Mouse (Mus musculus) left cerebral cortex, adult 11 months (tissue): Measurements from ENCODE around the gene Tbx3.

Experiments used
- DNase-seq: peaks from one replicate; pipeline ENCODE4 v3.0.0; 2022; ENCODE audit warnings: low spot score

Gene Tbx3

DNA sequence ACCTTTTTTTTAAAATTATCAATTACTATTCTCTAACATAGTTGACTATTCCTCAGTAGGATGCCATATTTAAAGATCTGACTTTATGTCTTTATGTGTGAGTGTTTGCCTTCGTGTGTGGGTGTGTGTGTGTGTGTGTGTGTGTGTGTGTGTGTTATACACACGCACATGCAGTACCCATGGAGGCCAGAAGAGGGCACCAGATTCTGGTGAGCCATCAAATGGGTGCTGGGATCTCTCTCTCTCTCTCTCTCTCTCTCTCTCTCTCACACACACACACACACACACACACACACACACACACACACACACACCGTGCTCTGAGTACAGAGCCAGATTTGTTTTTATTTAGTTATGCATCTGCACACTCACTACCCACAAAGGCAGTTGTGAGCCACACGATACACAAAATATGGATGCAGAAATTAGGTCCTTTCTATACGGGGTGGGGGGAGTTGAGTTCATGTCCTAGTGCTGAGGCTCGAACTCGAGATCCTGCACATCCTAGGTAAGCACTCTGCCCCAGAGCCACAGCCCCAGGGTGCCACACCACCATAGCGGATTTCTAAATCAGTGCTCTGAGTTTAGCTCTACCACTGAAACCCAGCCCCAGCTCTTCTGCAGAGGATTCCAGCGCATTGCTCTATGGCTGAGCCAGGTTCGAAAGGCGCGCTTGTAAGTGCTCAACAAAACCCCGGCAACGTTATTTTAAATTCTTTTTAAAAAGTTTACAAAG is 38.5 kb downstream of the Tbx3 start:
- DNase-seq = no peak

DNA sequence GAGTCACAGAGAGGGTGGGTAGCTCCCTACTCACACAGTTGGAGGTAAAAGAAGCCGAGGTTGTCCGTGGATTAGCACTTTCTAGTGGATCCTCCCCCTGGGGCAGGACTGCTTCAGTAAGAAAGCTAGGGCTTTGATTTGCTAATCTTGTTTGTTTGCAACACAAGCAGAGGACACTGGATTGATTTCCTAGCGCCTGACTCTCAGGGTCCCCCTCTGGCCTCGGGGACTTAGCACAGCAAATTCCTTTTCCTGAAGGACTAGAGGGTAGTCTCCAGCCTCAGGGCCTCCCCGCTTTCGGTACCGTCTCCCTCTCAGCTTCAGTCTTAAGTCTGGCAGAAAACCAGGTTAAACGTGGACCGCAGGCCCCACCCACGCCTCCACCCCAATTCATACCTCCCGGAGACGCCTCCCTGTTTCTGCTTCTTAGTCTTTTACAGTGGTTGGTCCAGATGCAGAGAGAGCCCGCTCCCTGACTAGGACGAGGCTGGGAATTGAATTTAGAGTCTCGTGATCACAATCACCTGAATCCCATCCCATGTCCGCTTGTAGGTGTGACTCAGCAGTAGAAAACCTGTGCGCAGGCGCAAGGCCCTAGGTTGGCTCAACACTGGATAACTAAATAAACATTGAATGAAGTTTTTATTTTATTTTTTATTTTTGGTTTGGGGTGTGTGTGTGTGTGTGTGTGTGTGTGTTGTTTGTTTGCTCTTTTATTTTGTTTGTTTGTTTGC is 39.5 kb downstream of the Tbx3 start:
- no peak for DNase-seq

DNA sequence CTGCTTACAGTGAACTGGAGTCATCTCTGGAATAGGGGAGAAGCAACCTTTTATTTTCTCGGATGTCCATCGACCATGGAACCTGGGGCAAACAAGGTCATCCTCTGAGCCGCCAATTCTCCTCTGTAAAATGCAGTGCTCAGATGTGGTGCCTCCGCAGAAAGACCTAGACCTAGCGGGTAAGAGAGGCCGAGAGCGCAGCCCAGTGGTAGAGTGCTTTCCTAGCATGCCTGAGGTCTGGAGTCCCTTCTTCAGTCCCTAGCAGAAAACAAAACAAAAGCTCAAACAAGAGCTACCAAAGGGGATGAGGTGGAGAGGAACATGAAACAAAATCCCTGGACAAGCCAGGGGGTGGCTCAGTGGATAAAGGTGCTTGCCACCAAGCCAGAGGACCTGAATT is 40.3 kb downstream of the Tbx3 start:
- no peak for DNase-seq

DNA sequence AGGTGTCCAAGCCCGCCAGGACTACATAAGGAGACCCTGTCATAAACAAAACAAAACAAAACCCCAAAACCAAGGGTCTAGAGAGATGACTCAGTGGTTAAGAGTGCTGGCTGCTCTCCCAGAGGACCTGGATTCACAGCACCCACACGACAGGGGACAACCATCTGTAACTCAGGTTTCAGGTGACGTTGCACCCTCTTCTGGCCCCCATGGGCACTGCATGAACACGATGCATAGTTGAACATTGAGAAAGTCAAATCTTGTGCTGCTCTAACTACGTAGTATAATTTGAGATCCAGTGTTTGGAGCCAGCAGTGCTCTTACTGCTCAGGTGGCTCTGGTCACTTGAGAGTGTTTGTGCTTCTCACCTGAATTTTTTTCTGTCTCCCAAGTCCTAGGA is 41.2 kb downstream of the Tbx3 start:
- DNase-seq = no peak

DNA sequence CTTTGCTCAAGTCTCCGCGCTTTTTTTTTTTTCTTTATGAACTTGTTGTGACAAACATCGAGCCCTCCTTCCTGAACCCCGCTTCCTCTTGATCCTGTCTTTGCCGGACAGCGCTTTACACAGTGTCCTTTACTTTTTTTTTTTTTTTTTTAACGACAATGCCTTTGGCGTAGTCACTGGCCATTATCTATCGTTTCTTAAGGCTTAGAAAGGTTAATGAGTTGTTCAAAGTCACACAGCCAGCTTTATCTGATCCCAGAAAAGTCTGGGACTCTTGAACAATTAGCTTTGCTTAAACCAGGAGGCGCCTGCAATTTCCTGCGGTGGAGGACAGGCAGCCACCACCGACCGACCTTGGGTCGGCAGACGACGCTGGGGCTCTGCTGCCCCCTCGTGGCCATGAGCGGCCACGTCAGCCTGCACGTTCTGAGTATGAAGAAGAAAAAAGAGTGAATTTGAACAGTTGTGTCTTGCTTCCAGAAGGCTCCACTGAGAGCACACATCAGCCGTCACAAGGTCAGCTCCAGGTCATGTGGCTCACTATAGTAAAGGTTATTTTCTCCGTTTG is 42.3 kb downstream of the Tbx3 start:
- DNase-seq = peak; percentile 24

DNA sequence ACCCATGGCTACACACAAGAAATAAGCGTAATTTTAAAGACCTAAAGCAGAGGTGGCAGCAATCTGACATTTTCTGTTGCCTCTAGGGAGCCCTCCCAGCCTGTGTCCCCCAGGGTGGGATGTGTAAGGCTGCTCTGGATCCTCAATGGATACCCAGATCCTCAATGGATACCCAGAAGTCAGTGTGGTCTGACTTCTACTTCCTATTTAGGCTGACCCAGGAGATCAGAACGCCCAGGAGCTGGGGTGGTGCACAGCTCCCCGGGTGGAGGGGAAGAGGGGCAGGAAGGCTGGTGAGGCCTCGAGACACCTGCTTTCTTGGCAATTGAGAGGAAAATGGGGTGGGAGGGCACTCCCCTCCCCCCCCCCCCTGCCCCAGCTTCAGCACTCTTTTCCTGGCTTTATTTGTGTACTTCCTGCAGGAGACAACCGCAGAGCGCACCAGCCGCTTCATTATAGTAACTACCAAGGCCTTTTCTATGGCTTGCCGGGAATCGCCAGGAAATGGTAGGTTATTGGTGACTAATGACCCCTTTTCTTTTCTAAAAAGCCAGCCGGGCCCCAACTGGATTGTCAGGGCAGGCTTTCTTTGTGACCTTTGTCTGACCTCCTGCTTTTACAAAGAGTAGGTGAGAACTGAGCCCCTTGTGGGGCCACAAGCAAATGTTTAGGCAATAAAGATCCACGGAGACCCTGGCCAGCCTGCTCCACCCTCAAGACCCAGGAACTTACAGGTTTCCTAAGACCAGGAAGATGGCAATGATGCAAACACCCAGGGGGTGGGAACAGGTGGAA is 50.2 kb downstream of the Tbx3 start:
- no peak for DNase-seq

DNA sequence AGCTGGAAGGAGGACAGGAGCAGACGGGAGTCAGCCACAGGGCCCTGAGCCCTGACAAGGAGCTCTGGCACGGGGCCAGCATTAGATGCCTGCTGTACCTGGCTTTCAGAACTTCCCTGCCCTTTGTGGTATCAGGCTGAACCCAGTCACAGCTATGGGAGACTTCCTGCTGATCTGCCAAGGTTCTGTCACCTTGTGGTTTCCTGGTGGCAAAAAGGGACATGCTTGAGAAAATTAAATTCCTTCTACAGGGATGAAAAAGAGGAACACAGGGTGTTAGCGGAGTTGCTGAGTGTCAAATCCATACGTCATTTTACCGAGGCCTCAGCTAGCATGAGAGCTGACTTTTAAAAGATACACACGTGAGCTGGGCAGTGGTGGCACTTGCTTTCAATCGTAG is 62.5 kb downstream of the Tbx3 start:
- no peak for DNase-seq
